Mouse (Mus musculus) adrenal gland, postnatal 36 days (tissue): ENCODE results near the gene Olfr746. TPM values are rescaled to one million over a fixed set of nuclear protein-coding genes. Genes with fewer than 3 reads are reported as not detected.

ENCODE experiments used
- DNase-seq, 2 experiments: peaks; one replicate each; pipeline ENCODE4 v3.0.0; 2021; ENCODE audit warnings: mixed read lengths in 1 of 2
- long read RNA-seq, 2 experiments: library from polyadenylated mRNA; stranded (forward); transcript quantifications; one replicate each; pipeline ENCODE4 v2.0.0; 2021; ENCODE audit warnings: borderline sequencing depth in 2 of 2
- total RNA-seq, 2 experiments: library from RNA; stranded (reverse); gene quantifications; 2 replicates each; pipeline ENCODE4 v1.2.3; 2021

Olfr746 gene
- total RNA-seq = not detected
- long read RNA-seq, experiment 1 = 0 reads
- long read RNA-seq, experiment 2 = 0 reads

- DNase-seq = no peak
Measured at GRCm38 (mm10) chr14:50646783-50647182, at the start of gene Olfr746. Gene Olfr746 (plus strand): TSS chr14:50647083.

- DNase-seq = no peak
Measured at GRCm38 (mm10) chr14:50614579-50614978, 32.3 kb upstream of the Olfr746 start, which contains the start of gene Olfr744. Gene Olfr744 (plus strand): TSS chr14:50614879.

- DNase-seq = no peak
Measured at GRCm38 (mm10) chr14:50639088-50639487, 7.8 kb upstream of the Olfr746 start, which contains the start of gene Olfr745. Gene Olfr745 (plus strand): TSS chr14:50639388.

GRCm38 (mm10) chr14:50693106-50693505, 46.2 kb downstream of the Olfr746 start, which contains the start of gene Olfr747:
Gene Olfr747 (minus strand): TSS chr14:50693206.
- no peak for DNase-seq

Other genes starting within 250 kb of the Olfr746 start
- gene Olfr738, start 239.5 kb upstream of the Olfr746 start, total RNA-seq = not detected
- gene Olfr739, start 228.5 kb upstream of the Olfr746 start, total RNA-seq = not detected
- not detected for gene Olfr740, start 201.5 kb upstream of the Olfr746 start, total RNA-seq
- not detected for gene Olfr741, start 174.3 kb upstream of the Olfr746 start, total RNA-seq
- not detected for gene Olfr742, start 143.5 kb upstream of the Olfr746 start, total RNA-seq
- gene Olfr743, start 125.2 kb upstream of the Olfr746 start, total RNA-seq = not detected
- not detected for gene Olfr744, start 32.2 kb upstream of the Olfr746 start, total RNA-seq
- not detected for gene Olfr745, start 7.7 kb upstream of the Olfr746 start, total RNA-seq
- not detected for gene Olfr747, start 46.1 kb downstream of the Olfr746 start, total RNA-seq
- gene Olfr748, start 60.3 kb downstream of the Olfr746 start, total RNA-seq = not detected
- not detected for gene Olfr749, start 98.0 kb downstream of the Olfr746 start, total RNA-seq
- 10 to 100 TPM; 30.8 to 46.9 TPM for gene Ttc5, start 138.4 kb downstream of the Olfr746 start, total RNA-seq
- gene Ccnb1ip1, start 160.6 kb downstream of the Olfr746 start, total RNA-seq = not detected
- gene Parp2, start 160.8 kb downstream of the Olfr746 start, total RNA-seq = 10 to 100 TPM; 24.1 to 24.4 TPM
- 10 to 100 TPM; 18.2 to 21.6 TPM for gene Tep1, start 223.5 kb downstream of the Olfr746 start, total RNA-seq